Mouse (Mus musculus) hindbrain, embryonic 12.5 days (tissue): ENCODE data around the gene Zfp68. TPM values are rescaled to one million over a fixed set of nuclear protein-coding genes. Genes with fewer than 3 reads are reported as not detected.
A peak's percentile ranks its signal among the peaks of the same experiment; 100 is the strongest.

ENCODE experiments used
- ATAC-seq: fragments of 200-750 bp; cut with Nextera tagmentation; 2 replicates; pipeline ENCODE4 v1.8.0; 2017; ENCODE audit warnings: moderate TSS enrichment; ENCODE audit not compliant: low FRiP score
- H3K27ac ChIP-seq: fragments of 300-500 bp; sonication (generic); 2 replicates; pipeline ENCODE4 v1.5.1; 2016; ENCODE audit warnings: mild to moderate bottlenecking
- H3K27me3 ChIP-seq: fragments of 300-500 bp; sonication (generic); 2 replicates; pipeline ENCODE4 v1.6.1; 2016; ENCODE audit warnings: mild to moderate bottlenecking
- H3K36me3 ChIP-seq: fragments of 300-500 bp; sonication (generic); 2 replicates; pipeline ENCODE4 v1.6.1; 2016; ENCODE audit warnings: mild to moderate bottlenecking
- H3K4me1 ChIP-seq: fragments of 300-500 bp; sonication (generic); 2 replicates; pipeline ENCODE4 v1.6.1; 2016
- H3K4me2 ChIP-seq: fragments of 300-500 bp; sonication (generic); replicated peaks from 2 replicates; pipeline ENCODE4 v1.6.1; 2016; ENCODE audit warnings: mild to moderate bottlenecking
- H3K4me3 ChIP-seq: fragments of 300-500 bp; sonication (generic); 2 replicates; pipeline ENCODE4 v1.5.1; 2016; ENCODE audit warnings: mild to moderate bottlenecking
- H3K9ac ChIP-seq: fragments of 300-500 bp; sonication (generic); 2 replicates; pipeline ENCODE4 v1.6.1; 2016; ENCODE audit warnings: mild to moderate bottlenecking, moderate library complexity
- H3K9me3 ChIP-seq: fragments of 300-500 bp; sonication (generic); replicated peaks from 2 replicates; pipeline ENCODE4 v1.6.1; 2016; ENCODE audit warnings: mild to moderate bottlenecking
- WGBS: fragments of 180-500 bp; shearing (Covaris S2); methylation state at CpG from one replicate; pipeline ENCODE4 v1.1.7; 2016; 5-methylcytosine and 5-hydroxymethylcytosine counted together
- polyA plus RNA-seq: library from polyadenylated mRNA; unstranded; fragments of >200 nt; fragmentation: Nextera tagmentation; extraction: Ambion mirVana; gene quantifications from 2 replicates; pipeline ENCODE4 v1.2.1, GENCODE M21; 2016

Zfp68 gene
- 84.2 and 89.4 TPM in 2 replicates for polyA plus RNA-seq

DNA sequence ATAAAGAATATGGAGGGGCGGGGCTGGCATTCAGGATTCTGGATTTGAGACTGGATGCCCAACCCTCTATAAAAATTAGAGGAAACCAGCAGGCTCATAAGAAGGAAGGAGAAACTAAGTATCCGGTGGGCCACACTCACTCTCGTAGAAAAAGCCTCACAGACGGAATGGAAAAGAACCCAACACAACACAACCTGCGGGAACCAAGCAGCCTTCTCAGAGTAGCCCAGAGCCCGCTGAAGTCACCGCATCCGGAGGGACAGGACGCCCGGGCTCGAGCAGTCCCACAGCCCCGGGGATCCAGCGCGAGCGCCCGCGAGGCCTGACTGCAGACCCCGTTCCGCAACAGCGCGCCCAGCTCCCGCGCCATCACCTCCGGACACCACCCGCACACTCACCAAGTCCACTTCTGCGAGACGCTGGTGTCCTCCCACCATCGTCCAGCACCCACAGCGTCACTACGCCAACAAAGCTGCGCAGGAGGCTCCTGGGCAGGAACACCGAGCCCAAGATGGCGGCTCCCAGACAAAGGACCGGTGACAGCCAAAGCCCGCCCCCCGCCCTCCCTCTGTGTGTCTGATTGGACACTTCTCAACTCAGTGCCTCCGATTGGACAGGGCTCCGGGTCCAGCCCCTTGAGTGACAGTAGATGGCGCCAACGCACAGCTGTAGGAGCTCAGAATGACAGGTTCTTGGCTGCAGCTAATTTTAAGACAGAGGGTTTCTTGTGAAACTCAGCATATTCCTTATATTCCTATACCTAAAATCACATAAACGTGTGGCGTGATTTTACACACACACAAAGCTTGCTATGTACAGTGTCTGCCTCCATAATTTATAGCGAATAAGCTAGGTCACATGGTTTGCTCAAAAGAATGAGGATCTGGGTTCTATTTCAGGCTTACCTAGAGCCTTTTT, at the start of gene Zfp68:
TSS of gene Zfp68 (minus strand) at position 551 of the 918 bp plus-strand sequence.
- H3K27ac ChIP-seq: peak within 1 kb of the TSS; percentile 98
- H3K9me3 ChIP-seq: peaks cover 24% of the 10 kb centered on the region
- H3K4me1 ChIP-seq: peaks cover 16% of the 10 kb centered on the region
- H3K36me3 ChIP-seq: peaks cover 36% of the 10 kb centered on the region
- peak within 1 kb of the TSS; percentile 85 for H3K4me3 ChIP-seq
- no peaks in the 10 kb centered on the region for H3K27me3 ChIP-seq
- WGBS: 1% methylated on average over 40 of the region's 43 CpGs
- peak within 1 kb of the TSS; percentile 48 for H3K4me2 ChIP-seq
- ATAC-seq: peak; percentile 97
- peak within 1 kb of the TSS; percentile 96 for H3K9ac ChIP-seq

DNA sequence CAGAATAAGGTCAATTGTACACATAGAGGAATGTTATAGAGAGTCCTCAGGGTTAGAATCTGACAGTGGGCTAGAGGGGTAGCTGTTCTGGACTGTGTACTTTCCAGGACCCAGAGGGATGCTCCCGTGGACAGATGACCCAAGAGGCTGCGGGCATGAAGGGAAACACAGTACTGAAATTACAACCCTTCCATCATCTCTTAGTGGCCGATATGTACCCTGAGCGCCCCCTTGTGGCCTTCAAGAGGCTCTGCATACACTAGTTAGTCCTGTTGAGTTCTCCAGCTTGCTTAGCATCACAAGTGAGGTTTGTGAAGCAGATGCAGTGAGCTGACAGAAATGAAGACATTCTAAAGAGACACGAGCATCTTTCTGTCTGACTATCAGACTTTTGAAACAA, 39.4 kb upstream of the Zfp68 start:
- no peak overlapping the region for H3K4me3 ChIP-seq
- H3K27ac ChIP-seq: no peak overlapping the region
- no peaks in the 10 kb centered on the region for H3K9me3 ChIP-seq
- H3K9ac ChIP-seq: no peak overlapping the region
- H3K4me1 ChIP-seq: no peaks in the 10 kb centered on the region
- ATAC-seq: no peak
- 7% methylated on average over 5 of the region's 5 CpGs for WGBS
- H3K36me3 ChIP-seq: no peaks in the 10 kb centered on the region
- H3K27me3 ChIP-seq: no peaks in the 10 kb centered on the region
- H3K4me2 ChIP-seq: no peak overlapping the region

DNA sequence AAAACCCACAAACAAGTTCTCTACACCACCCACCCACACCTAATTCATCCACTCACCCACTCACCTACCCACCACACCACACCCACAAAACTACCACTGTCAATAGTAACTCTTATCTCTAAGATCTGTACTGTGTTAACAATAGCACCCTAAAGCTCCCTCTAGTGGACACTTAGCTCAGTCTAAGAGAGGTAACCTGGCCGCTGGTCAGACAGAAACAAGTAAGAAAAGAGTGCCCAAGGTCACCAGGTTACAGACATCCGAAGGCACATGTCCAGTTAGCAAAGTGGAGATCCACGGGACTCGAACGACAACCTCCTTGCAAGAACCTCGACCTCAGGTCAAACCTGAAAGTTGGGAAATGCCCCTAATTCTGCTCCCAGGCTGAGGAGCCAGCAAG, 38.3 kb upstream of the Zfp68 start:
- Histone ChIP-seq H3K4me1 (no peaks in the 10 kb centered on the region), H3K4me2 (no peak overlapping the region), H3K9ac (no peak overlapping the region), H3K27me3 (no peaks in the 10 kb centered on the region), H3K9me3 (no peaks in the 10 kb centered on the region), H3K4me3 (no peak overlapping the region), H3K36me3 (no peaks in the 10 kb centered on the region), H3K27ac (no peak overlapping the region)
- WGBS: 26% methylated on average over 6 of the region's 6 CpGs
- ATAC-seq: no peak

DNA sequence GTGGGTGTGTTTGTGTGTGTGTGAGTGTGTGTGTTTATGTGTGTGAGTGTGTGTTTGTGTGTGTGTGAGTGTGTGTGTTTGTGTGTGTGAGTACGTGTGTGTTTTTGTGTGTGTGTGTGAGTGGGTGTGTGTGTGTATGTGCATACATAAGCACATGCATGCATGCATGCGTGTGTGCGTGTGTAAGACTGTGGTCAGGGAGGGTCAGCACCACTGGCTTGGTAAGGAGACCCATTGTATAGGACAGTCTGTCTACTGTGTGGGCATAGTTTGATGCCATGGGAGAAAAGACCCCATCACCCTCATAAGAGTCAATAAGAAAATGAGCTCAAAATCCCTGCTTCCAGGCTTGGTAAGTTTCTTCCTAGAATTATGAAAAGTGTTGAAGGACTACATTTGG, 37.8 kb upstream of the Zfp68 start:
- Histone ChIP-seq H3K4me2 (no peak overlapping the region), H3K9me3 (no peaks in the 10 kb centered on the region), H3K27me3 (no peaks in the 10 kb centered on the region), H3K9ac (no peak overlapping the region), H3K4me3 (no peak overlapping the region), H3K27ac (no peak overlapping the region), H3K36me3 (no peaks in the 10 kb centered on the region), H3K4me1 (no peaks in the 10 kb centered on the region)
- no peak for ATAC-seq
- 95% methylated on average over 3 of the region's 3 CpGs for WGBS

DNA sequence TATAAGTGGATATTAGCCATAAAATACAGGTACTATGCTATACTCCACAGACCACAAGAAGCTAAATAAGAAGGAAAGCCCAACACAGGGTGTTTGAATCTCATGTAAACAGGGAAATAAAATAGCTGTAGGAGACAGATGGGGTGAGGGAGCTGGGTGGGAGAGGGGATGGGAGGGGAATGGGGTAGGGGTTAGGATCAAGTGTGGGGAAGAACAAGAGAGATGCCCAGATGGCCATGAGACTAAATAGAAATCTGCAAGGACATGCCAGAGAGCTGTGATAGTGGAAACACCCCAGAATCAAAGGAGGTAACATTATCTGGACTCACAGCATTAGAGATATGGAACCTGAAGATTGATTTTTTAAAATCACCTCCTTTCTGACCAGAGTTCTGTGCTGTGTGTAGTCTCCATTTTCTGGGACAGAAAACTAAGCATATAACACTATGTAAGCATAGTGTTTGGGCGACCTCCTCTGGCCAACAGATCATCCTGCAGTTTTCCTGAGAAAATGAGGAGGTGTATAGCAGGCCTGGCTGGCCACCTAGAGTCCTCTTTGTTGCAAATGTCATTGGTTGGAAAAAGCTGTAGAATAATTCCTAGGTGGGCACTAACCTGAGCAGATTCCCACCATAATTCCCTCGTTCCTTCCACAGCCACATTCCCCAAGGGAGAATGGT, 37.1 kb upstream of the Zfp68 start:
- Histone ChIP-seq H3K9ac (no peak overlapping the region), H3K9me3 (no peaks in the 10 kb centered on the region), H3K36me3 (peaks cover 5% of the 10 kb centered on the region; the same call in 1 of the 2 replicates), H3K4me3 (no peak overlapping the region), H3K4me1 (no peaks in the 10 kb centered on the region), H3K27ac (no peak overlapping the region), H3K4me2 (no peak overlapping the region), H3K27me3 (no peaks in the 10 kb centered on the region)
- ATAC-seq: peak; percentile 80
- WGBS: 12% methylated on average over 2 of the region's 2 CpGs

DNA sequence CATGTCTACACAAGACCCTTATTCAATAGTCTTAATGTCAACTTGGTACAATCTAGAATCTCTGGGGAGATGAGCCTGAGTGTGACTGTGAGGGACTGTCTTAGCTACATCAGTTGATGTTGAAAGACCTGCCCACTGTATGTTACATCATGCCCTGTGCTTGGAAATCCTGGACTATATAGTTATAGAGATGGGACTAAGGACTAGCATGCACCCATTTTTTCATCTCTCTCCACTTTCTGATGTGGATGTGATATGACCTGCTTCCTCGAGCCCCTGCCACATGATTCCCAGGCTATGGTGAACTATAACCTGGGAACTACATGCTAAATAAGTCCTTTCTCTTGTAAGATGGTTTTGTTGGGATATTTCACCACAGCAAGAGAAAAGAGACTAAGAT, 33.4 kb upstream of the Zfp68 start:
- 96% methylated on average over 1 of the region's 1 CpGs for WGBS
- no peaks in the 10 kb centered on the region for H3K9me3 ChIP-seq
- no peaks in the 10 kb centered on the region for H3K27me3 ChIP-seq
- no peak overlapping the region for H3K27ac ChIP-seq
- H3K4me2 ChIP-seq: no peak overlapping the region
- H3K4me3 ChIP-seq: no peak overlapping the region
- no peak overlapping the region for H3K9ac ChIP-seq
- H3K4me1 ChIP-seq: no peaks in the 10 kb centered on the region
- no peak for ATAC-seq
- peaks cover 25% of the 10 kb centered on the region for H3K36me3 ChIP-seq

DNA sequence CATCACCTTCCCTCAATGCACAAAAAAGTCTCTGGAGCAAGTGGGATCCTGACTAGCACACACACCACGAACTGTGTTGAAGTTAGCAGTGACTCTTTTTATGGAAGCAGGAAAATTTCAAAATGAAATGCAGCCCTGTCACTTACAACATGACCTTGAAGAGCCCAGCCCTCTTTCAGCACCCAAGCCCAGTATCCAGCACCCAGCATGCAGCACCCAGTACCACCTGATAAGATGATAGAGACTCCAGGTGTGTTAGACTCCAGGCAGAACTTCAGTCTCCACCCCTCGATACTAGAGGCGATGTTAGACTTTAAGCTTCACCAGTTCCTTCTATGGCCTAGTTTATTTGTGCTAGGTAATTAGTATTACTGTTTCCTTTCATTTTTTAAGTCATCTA, 22.2 kb upstream of the Zfp68 start:
- peaks cover 71% of the 10 kb centered on the region for H3K36me3 ChIP-seq
- no peaks in the 10 kb centered on the region for H3K27me3 ChIP-seq
- no peak overlapping the region for H3K9ac ChIP-seq
- H3K4me2 ChIP-seq: no peak overlapping the region
- H3K9me3 ChIP-seq: no peaks in the 10 kb centered on the region
- ATAC-seq: no peak
- WGBS: 92% methylated on average over 3 of the region's 3 CpGs
- H3K4me1 ChIP-seq: no peaks in the 10 kb centered on the region
- no peak overlapping the region for H3K27ac ChIP-seq
- no peak overlapping the region for H3K4me3 ChIP-seq

DNA sequence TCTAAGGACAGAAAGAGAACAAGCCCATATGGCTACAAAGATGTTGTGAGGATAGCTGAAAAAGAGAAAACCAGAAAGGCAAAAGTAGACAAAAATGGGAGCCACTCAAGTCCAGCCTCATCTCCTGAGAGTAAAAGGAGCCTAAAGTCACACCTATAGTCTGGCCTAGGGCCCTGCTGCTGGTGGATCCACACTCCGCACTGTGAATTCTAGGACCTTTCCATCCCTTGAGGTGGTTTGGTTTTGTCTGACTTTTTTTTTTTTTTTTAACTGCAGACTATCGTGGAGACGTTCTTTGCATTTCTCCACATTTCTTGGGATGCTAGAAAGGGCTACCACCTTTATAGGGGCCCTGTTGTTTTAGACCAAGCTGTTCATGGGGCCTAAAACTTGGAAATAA, 21.5 kb upstream of the Zfp68 start:
- H3K4me2 ChIP-seq: no peak overlapping the region
- H3K27me3 ChIP-seq: no peaks in the 10 kb centered on the region
- ATAC-seq: no peak
- H3K4me1 ChIP-seq: no peaks in the 10 kb centered on the region
- peaks cover 67% of the 10 kb centered on the region for H3K36me3 ChIP-seq
- no peak overlapping the region for H3K4me3 ChIP-seq
- H3K27ac ChIP-seq: no peak overlapping the region
- 87% methylated on average over 3 of the region's 3 CpGs for WGBS
- no peak overlapping the region for H3K9ac ChIP-seq
- no peaks in the 10 kb centered on the region for H3K9me3 ChIP-seq

DNA sequence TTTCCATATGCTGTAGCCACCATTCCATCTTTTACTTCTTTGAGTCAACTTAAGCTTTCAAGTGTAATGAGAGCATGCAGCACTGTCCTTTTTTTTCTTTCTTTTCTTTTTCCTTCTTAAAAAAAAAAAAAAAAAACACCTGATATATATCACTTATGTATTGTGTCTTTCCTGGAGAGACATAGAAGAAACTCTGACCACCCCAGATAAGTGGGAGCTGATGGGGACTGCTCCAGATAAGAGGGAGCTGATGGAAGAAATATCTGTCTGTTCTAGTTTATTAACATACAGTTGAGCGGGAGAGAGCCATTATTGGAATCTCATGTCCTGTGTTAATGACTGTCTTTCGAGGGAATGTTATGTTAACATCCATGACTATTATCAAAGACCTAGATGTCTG, 16.9 kb upstream of the Zfp68 start:
- H3K27ac ChIP-seq: no peak overlapping the region
- ATAC-seq: no peak
- no peaks in the 10 kb centered on the region for H3K9me3 ChIP-seq
- H3K36me3 ChIP-seq: peaks cover 46% of the 10 kb centered on the region
- no peak overlapping the region for H3K9ac ChIP-seq
- 96% methylated on average over 2 of the region's 2 CpGs for WGBS
- no peak overlapping the region for H3K4me2 ChIP-seq
- no peaks in the 10 kb centered on the region for H3K27me3 ChIP-seq
- H3K4me3 ChIP-seq: no peak overlapping the region
- H3K4me1 ChIP-seq: no peaks in the 10 kb centered on the region

DNA sequence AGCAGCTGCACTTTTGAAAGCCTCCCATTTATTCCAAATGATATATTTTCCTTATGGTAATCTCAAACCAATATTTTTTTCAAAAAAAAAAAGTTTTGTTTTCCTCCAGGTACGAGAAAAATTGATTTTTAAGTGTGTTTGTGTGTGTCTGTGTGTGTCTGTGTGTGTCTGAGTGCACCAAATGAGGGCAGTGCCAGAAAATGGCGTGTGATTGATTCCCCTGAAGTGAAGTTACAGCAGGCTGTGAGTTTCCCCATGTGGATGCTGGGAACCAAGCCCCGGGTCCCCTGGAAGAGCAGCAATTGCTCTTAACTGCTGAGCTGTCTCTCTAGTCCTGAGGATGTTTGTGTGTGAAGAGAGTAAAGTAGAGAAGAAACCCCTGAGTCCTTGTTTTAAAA, 3.9 kb upstream of the Zfp68 start:
- H3K9ac ChIP-seq: peak overlapping the region; percentile 90
- H3K36me3 ChIP-seq: no peaks in the 10 kb centered on the region
- 0 out of 2 replicates have a peak overlapping the region, but pooled peaks have one; percentile 90 for H3K27ac ChIP-seq
- H3K4me3 ChIP-seq: peak overlapping the region; percentile 80
- H3K4me1 ChIP-seq: peaks cover 20% of the 10 kb centered on the region
- H3K27me3 ChIP-seq: no peaks in the 10 kb centered on the region
- no peaks in the 10 kb centered on the region for H3K9me3 ChIP-seq
- no peak for ATAC-seq
- H3K4me2 ChIP-seq: peak overlapping the region; percentile 75
- WGBS: 16% methylated on average over 3 of the region's 3 CpGs

DNA sequence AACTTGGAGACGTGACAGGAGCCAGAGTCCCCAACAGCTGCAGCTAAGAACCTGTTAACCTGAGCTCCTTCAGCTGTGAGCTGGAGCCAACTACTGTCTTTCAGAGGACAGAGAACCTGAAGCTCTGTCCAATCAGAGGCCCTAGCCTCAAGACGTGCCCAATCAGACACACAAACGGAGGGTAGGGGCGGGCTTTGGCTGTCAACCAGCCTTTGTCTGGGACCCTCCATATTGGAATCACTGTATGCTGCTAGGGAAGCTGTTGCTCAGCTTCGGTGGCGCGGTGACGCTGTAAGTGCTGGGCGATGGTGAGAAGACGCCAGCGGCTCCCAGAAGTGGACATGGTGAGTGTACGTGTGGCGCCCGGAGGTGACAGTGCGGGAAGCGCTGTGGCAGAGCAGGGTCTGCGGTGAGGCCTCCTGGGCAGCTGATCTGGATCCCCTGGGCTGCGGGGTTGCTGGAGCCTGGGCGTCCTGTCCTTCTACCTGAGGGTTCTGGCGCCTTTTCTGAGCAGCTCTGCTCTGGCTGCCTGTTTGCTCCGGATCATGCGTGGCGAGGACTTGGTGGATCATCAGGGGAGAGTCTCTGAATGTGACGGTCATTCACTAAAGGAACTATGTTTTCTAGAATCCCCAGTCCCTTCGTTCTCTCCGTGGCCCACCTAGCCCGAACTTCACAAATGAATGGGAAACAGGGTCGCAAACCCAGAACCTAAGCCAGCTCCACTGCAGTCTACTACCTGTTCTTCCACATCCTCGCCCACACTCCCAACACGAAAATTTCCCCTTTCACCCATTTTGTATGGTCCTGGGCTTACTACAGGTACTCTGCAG, 3.3 kb upstream of the Zfp68 start, which contains the start of gene A430033K04Rik:
TSS of gene A430033K04Rik (plus strand) at position 215 of the 833 bp plus-strand sequence.
- Histone ChIP-seq H3K27me3 (no peaks in the 10 kb centered on the region), H3K4me1 (peaks cover 20% of the 10 kb centered on the region), H3K9me3 (no peaks in the 10 kb centered on the region), H3K4me3 (peak within 1 kb of the TSS; percentile 80), H3K4me2 (peak within 1 kb of the TSS; percentile 75), H3K27ac (peak within 1 kb of the TSS; percentile 90), H3K36me3 (peaks cover 4% of the 10 kb centered on the region; the same call in 1 of the 2 replicates), H3K9ac (peak within 1 kb of the TSS; percentile 90)
- 1% methylated on average over 30 of the region's 30 CpGs for WGBS
- ATAC-seq: peak; percentile 93

DNA sequence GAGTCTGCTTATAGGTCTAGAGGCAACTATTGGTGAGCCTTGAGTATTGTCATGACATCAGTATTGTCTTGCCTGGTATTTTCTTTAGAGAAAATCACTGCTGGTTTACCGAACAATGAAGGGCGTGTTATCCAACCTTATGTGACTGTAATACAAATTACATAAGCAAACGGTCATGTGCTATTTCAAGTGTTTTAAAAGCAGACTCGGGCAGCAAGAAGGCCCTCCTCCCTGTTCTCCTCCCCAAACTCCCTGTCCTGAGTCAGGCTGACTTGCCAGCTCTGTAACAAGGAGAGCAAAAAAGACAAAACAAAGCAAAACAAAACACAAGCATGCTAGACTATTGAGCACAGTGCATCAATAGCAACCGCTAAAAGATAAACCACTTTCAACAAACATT, 1.3 kb upstream of the Zfp68 start:
- no peaks in the 10 kb centered on the region for H3K27me3 ChIP-seq
- WGBS: 65% methylated on average over 5 of the region's 5 CpGs
- peaks cover 23% of the 10 kb centered on the region for H3K36me3 ChIP-seq
- H3K4me2 ChIP-seq: no peak overlapping the region
- peaks cover 20% of the 10 kb centered on the region for H3K4me1 ChIP-seq
- H3K27ac ChIP-seq: no peak overlapping the region
- peaks cover 14% of the 10 kb centered on the region for H3K9me3 ChIP-seq
- no peak for ATAC-seq
- H3K9ac ChIP-seq: no peak overlapping the region
- H3K4me3 ChIP-seq: no peak overlapping the region
